Mouse (Mus musculus) T-cell, adult 66 days (primary cell): ENCODE data around the gene Aldh8a1. TPM values are rescaled to one million over a fixed set of nuclear protein-coding genes. Genes with fewer than 3 reads are reported as not detected.

ENCODE experiments used
- total RNA-seq, 2 experiments: library from RNA; stranded (reverse); gene quantifications; 3 replicates in 1 of 2; 4 replicates in 1 of 2; pipeline ENCODE4 v1.2.4; 2023

Aldh8a1 gene
- under 1 TPM; 0.56 to 0.64 TPM for total RNA-seq

GRCm38 (mm10) chr10:21376682-21377473, at the start of gene Aldh8a1:
Gene Aldh8a1 (plus strand): TSS chr10:21377291.

Other genes with a start within 250 kb of the Aldh8a1 start
- gene Myb, start 216.3 kb upstream of the Aldh8a1 start, total RNA-seq: 10 to 100 TPM; 57.5 to 70.2 TPM
- 100 to 1,000 TPM; 132 to 138 TPM for gene Hbs1l, start 81.3 kb upstream of the Aldh8a1 start, total RNA-seq
- gene 1700020N01Rik, start 215.9 kb downstream of the Aldh8a1 start, total RNA-seq: not detected